Mouse (Mus musculus) activated CD4-positive, CD25-positive, alpha-beta regulatory T cell (primary cell): ENCODE data around the gene Umodl1. TPM values are rescaled to one million over a fixed set of nuclear protein-coding genes. Genes with fewer than 3 reads are reported as not detected.

Experiments
- polyA plus RNA-seq, 2 experiments: library from polyadenylated mRNA; unstranded; fragments of 100-300 nt; shearing (Covaris generic); gene quantifications; one replicate each; pipeline ENCODE4 v1.2.1; 2017

The Umodl1 gene
- polyA plus RNA-seq: not detected

GRCm38 (mm10) chr17:30954340-30954739 lies at the start of gene Umodl1:
Gene Umodl1 (plus strand): TSS chr17:30954640.

DNA sequence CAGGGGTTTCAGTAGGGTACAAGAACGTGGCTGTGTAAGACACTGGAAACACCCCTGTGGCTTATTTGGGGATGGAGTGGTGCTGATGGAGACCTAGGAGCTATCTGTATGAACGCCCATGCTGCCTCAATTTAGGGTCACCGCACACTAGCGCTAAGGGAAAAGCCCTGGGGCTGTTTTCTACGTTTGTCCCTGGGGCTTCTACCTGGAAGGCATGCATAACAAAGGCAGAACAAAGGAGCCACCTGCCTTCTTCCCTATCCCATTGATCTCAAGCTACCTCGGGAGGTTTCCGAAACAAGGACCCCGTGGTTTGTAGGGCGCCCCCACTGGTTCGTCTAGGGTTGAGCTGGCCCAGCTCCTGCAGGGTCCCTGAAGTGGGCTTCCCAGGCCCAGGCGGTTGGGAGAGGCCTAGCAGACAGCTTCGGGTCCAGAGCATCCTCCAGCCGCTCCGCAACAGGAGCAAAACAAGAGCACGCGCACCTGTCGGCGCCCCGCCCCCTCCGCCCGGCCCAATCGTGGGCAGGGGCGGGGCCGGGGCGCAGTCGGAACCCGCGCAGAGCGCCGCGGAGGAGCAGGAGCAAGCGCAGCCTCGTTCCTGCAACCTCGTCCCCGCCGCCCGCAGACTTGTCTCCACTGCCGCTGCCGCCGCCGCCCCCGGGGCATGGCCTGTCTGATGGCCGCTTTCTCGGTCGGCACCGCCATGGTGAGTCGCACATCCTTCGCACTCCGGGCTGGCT lies 102.9 kb downstream of the Umodl1 start, which contains the start of gene Abcg1:
Gene Abcg1 (plus strand): TSS at position 525 of the 740 bp plus-strand sequence.

Other genes with a start within 250 kb of the Umodl1 start
- 1 to 10 TPM in 1 of 2 experiments, under 1 TPM in 1; 0.27 to 2.5 TPM for gene Glp1r, start 52.8 kb upstream of the Umodl1 start, polyA plus RNA-seq
- 10 to 100 TPM; 37.7 to 51.6 TPM for gene Abcg1, start 103.0 kb downstream of the Umodl1 start, polyA plus RNA-seq
- not detected for gene Tff3, start 175.0 kb downstream of the Umodl1 start, polyA plus RNA-seq
- gene Tff2, start 189.6 kb downstream of the Umodl1 start, polyA plus RNA-seq: under 1 TPM in 1 of 2 experiments, not detected in 1; 0.31 TPM
- 1 to 10 TPM in 1 of 2 experiments, not detected in 1; 1.2 TPM for gene Tff1, start 210.6 kb downstream of the Umodl1 start, polyA plus RNA-seq
- gene Tmprss3, start 244.3 kb downstream of the Umodl1 start, polyA plus RNA-seq: under 1 TPM; 0.55 to 0.82 TPM